Mouse (Mus musculus): ENCODE results near the gene Ip6k3.

- TF ChIP-seq HCFC1 (IDR thresholded peaks at IDR 0.05; ENCODE audit: borderline replicate concordance, insufficient read depth, low read length), result no peak
- TF ChIP-seq CHD2 (IDR thresholded peaks at IDR 0.05; ENCODE audit: low read depth, low read length), result no peak
- no peak for TF ChIP-seq ZNF384 (IDR thresholded peaks at IDR 0.05; ENCODE audit: low read depth, low read length)
- TF ChIP-seq MAFK (IDR thresholded peaks at IDR 0.05; ENCODE audit: insufficient read depth, low read depth, low read length), result no peak
Measured at GRCm38 (mm10) chr17:27134187-27134586, 33.4 kb downstream of the Ip6k3 start.

Data from ES-E14 (cell line).